ENCODE assay signal across 22 mouse cellular contexts in the genomic region with DNA sequence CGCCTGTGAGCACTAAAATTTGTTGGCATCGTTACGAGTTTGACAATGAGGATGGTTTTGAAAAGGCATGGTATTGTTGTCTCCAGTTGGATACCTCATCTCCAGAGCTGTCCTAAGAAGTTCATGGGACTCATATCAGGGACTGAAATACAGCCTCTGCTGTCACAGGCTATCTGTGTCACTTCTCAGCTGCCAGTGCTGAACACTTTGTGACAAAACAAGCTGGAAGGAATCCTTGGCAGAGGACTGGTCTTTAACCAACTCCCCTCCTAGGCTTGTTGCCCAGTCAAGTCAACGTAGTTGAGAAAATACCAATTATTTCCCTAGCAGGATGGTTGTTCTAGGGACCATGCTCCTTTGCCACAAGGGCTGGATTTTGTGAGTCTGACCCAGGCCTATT.
DNase-seq lines count a peak whose midpoint lies in the region; ATAC-seq and TF ChIP-seq lines count a peak whose summit lies in the region.
"Had no signal": no experiment of that assay in that cellular context is flagged by ENCODE, and none has a peak within 500 bp of the region (broad histone marks: within the 10 kb centered on the region; RNA-seq: fewer than 3 reads in every experiment).

No protein-coding gene starts in this region.

- no peak overlapping the region for H3K4me3 ChIP-seq in heart, embryonic 11.5 days (ENCODE audit: low read depth, low read length)
- H3K4me3 ChIP-seq in midbrain, postnatal 0 days (ENCODE audit: low read depth, low read length): no peak overlapping the region
- no peak overlapping the region for H3K4me3 ChIP-seq in midbrain, embryonic 10.5 days
- H3K4me3 ChIP-seq: embryonic facial prominence, embryonic 13.5 days; gastrocnemius, adult 2 months; hindbrain, embryonic 10.5 days; limb, embryonic 12.5 days; lung, embryonic 15.5 days; neural tube, embryonic 12.5 days; stomach, embryonic 15.5 days had no signal

- no peak for TF ChIP-seq CTCF in midbrain, postnatal 0 days (IDR thresholded peaks at IDR 0.05)

- no peaks in the 10 kb centered on the region for H3K4me1 ChIP-seq in heart, embryonic 11.5 days (ENCODE audit: control insufficient read depth, insufficient read depth, low read length)
- H3K4me1 ChIP-seq in midbrain, postnatal 0 days (ENCODE audit: insufficient read depth, low read length): no peaks in the 10 kb centered on the region
- H3K4me1 ChIP-seq in midbrain, embryonic 10.5 days: peaks cover 9% of the 10 kb centered on the region
- H3K4me1 ChIP-seq: embryonic facial prominence, embryonic 13.5 days; limb, embryonic 12.5 days; lung, embryonic 15.5 days; neural tube, embryonic 12.5 days; stomach, embryonic 15.5 days had no signal

- H3K27ac ChIP-seq in heart, embryonic 11.5 days (ENCODE audit: low read depth, low read length): no peak overlapping the region
- H3K27ac ChIP-seq in midbrain, postnatal 0 days (ENCODE audit: low read depth, low read length): no peak overlapping the region
- H3K27ac ChIP-seq in midbrain, embryonic 10.5 days (replicated peaks): no peak overlapping the region
- H3K27ac ChIP-seq: embryonic facial prominence, embryonic 13.5 days; gastrocnemius, adult 2 months; hindbrain, embryonic 10.5 days; kidney, postnatal 0 days; limb, embryonic 12.5 days; liver, embryonic 14.5 days; lung, embryonic 15.5 days; neural tube, embryonic 12.5 days; stomach, embryonic 15.5 days had no signal

- H3K9ac ChIP-seq in heart, embryonic 11.5 days (ENCODE audit: low read depth, low read length): no peak overlapping the region
- no peak overlapping the region for H3K9ac ChIP-seq in midbrain, postnatal 0 days (replicated peaks; ENCODE audit: low read length, poor library complexity, severe bottlenecking)
- H3K9ac ChIP-seq: embryonic facial prominence, embryonic 13.5 days; limb, embryonic 12.5 days; liver, embryonic 14.5 days; lung, embryonic 15.5 days; neural tube, embryonic 12.5 days; stomach, embryonic 15.5 days had no signal

- WGBS in heart, embryonic 11.5 days (ENCODE audit: insufficient replicate concordance): 75% methylated on average over 4 of the region's 4 CpGs
- 86% methylated on average over 4 of the region's 4 CpGs for WGBS in midbrain, postnatal 0 days
- WGBS in midbrain, embryonic 10.5 days: 87% methylated on average over 4 of the region's 4 CpGs

- H3K4me2 ChIP-seq in heart, embryonic 11.5 days: no peak overlapping the region
- H3K4me2 ChIP-seq in midbrain, postnatal 0 days (ENCODE audit: low read depth, low read length, poor library complexity, severe bottlenecking): no peak overlapping the region
- H3K4me2 ChIP-seq: embryonic facial prominence, embryonic 13.5 days; limb, embryonic 12.5 days; lung, embryonic 15.5 days; neural tube, embryonic 12.5 days; stomach, embryonic 15.5 days had no signal

- ATAC-seq in heart, embryonic 11.5 days (replicated peaks; ENCODE audit: insufficient number of reproducible peaks, low FRiP score, low TSS enrichment): no peak
- no peak for ATAC-seq in midbrain, postnatal 0 days (ENCODE audit: low FRiP score)
- ATAC-seq in frontal cortex, adult (ENCODE audit: low TSS enrichment): no peak

- peak; percentile 48 to 65 for DNase-seq in heart, adult 18-20 months
- peak; percentile 39 for DNase-seq in midbrain, postnatal 0 days (ENCODE audit: low spot score)
- no peak for DNase-seq in midbrain, embryonic 10.5 days (ENCODE audit: low spot score)
- DNase-seq in heart, adult 9 months (ENCODE audit: low spot score in 2 of 2): peak; percentile 38 to 47
- peak; percentile 5 for DNase-seq in heart, postnatal 4 days
- DNase-seq: adrenal gland, adult 2 months; cerebellum, adult 9-11 months; gastrocnemius, adult 2 months; kidney, adult 18-20 months; lung, postnatal 4 days; right cerebral cortex, postnatal 25 days; thymus, adult 2 months had no signal

- no peaks in the 10 kb centered on the region for H3K27me3 ChIP-seq in heart, embryonic 11.5 days (ENCODE audit: control insufficient read depth, insufficient read depth, low read length)
- H3K27me3 ChIP-seq in midbrain, postnatal 0 days (ENCODE audit: insufficient read depth, low read length): no peaks in the 10 kb centered on the region
- H3K27me3 ChIP-seq in midbrain, embryonic 10.5 days (ENCODE audit: low read depth, poor library complexity, severe bottlenecking): no peaks in the 10 kb centered on the region
- H3K27me3 ChIP-seq: embryonic facial prominence, embryonic 13.5 days; limb, embryonic 12.5 days; lung, embryonic 15.5 days; neural tube, embryonic 12.5 days; stomach, embryonic 15.5 days had no signal

- no peaks in the 10 kb centered on the region for H3K36me3 ChIP-seq in heart, embryonic 11.5 days (ENCODE audit: control insufficient read depth, insufficient read depth, low read length)
- H3K36me3 ChIP-seq in midbrain, postnatal 0 days (ENCODE audit: insufficient read depth, low read length): no peaks in the 10 kb centered on the region
- no peaks in the 10 kb centered on the region for H3K36me3 ChIP-seq in midbrain, embryonic 10.5 days
- H3K36me3 ChIP-seq: embryonic facial prominence, embryonic 13.5 days; hindbrain, embryonic 10.5 days; limb, embryonic 12.5 days; lung, embryonic 15.5 days; neural tube, embryonic 12.5 days; stomach, embryonic 15.5 days had no signal

- H3K9me3 ChIP-seq in heart, embryonic 11.5 days (replicated peaks; ENCODE audit: control insufficient read depth, low read length): no peaks in the 10 kb centered on the region
- H3K9me3 ChIP-seq in midbrain, postnatal 0 days (ENCODE audit: low read length): no peaks in the 10 kb centered on the region
- H3K9me3 ChIP-seq in midbrain, embryonic 10.5 days (replicated peaks): no peaks in the 10 kb centered on the region
- H3K9me3 ChIP-seq: embryonic facial prominence, embryonic 13.5 days; hindbrain, embryonic 10.5 days; limb, embryonic 12.5 days; lung, embryonic 15.5 days; neural tube, embryonic 12.5 days; stomach, embryonic 15.5 days had no signal
